Mouse (Mus musculus) c-Kit-positive CD71-negative TER-119-negative erythroid progenitor cells, embryonic 14.5 days (primary cell): ENCODE results near the gene Wls.

ENCODE experiments used
- DNase-seq: peaks from one replicate; pipeline ENCODE4 v3.0.0-alpha.2; 2013; ENCODE audit warnings: low read depth

The Wls gene

DNA sequence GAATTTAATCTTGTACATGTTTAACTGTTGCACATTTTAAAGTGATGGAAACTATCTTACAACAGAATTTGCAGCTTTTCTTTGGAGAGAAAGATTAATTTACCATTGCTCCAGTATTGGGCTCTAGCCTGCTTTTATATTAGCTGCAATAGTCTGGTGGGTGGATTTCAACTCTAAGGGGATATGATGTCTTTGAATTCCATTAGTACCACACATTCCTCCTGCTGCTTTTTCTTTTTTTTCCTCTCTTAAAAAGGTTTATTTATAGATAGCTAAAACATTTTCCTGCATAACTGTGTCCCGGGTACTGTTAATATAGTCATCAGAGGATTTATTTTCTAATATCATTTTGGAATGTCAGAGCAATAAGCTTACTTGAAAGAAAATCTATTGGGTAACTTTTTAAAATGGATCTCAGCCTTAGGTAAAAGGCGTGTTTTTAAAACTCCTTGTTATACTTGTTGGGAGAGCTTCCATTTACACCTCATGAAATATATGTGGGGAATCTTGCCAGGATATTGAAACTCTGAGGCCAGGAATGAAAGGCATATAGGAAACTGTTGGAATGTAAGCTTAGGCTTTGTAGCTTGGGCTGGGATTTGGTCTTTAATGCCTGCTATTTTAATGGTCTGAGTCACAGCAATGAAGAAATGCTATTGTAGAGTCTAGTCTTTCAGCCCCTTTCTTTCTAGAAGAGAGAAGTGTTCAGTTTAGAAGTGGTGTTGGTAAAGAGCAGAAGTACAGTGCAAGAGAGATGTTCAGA, 78.0 kb downstream of the Wls start:
- no peak for DNase-seq
